Mouse (Mus musculus): ENCODE measurements around the gene Ldlr.
"Not testable (repeated sequence)": the region's sequence is repeated elsewhere in the genome, so short reads cannot be mapped to it uniquely, and the experiment has no call there.

Gene Ldlr

GRCm38 (mm10) chr9:21754516-21755321 lies 31.4 kb downstream of the Ldlr start:
- DNase-seq (ENCODE audit: extremely low read depth, insufficient read length, low spot score), result no peak

GRCm38 (mm10) chr9:21758576-21759529 lies 35.6 kb downstream of the Ldlr start:
- no peak for DNase-seq (ENCODE audit: extremely low read depth, insufficient read length, low spot score)

- no peak for DNase-seq (ENCODE audit: extremely low read depth, insufficient read length, low spot score)
Observed at GRCm38 (mm10) chr9:21759718-21760117, 36.4 kb downstream of the Ldlr start.

GRCm38 (mm10) chr9:21760155-21761088 lies 37.1 kb downstream of the Ldlr start, which contains the start of gene Spc24:
TSS of gene Spc24 (minus strand) at chr9:21760303.
- peak; percentile 89 for DNase-seq (ENCODE audit: extremely low read depth, insufficient read length, low spot score)

GRCm38 (mm10) chr9:21762135-21762534 lies 38.9 kb downstream of the Ldlr start:
- no peak for DNase-seq (ENCODE audit: extremely low read depth, insufficient read length, low spot score)

GRCm38 (mm10) chr9:21764084-21764999 lies 41.1 kb downstream of the Ldlr start:
- no peak for DNase-seq (ENCODE audit: extremely low read depth, insufficient read length, low spot score)

GRCm38 (mm10) chr9:21767896-21768295 lies 44.6 kb downstream of the Ldlr start:
- DNase-seq (ENCODE audit: extremely low read depth, insufficient read length, low spot score), result no peak

GRCm38 (mm10) chr9:21768511-21769411 lies 45.5 kb downstream of the Ldlr start:
- DNase-seq (ENCODE audit: extremely low read depth, insufficient read length, low spot score), result no peak

- DNase-seq (ENCODE audit: extremely low read depth, insufficient read length, low spot score), result no peak
Observed at GRCm38 (mm10) chr9:21769558-21770183, 46.4 kb downstream of the Ldlr start.

GRCm38 (mm10) chr9:21773396-21773795 lies 50.1 kb downstream of the Ldlr start:
- not testable (repeated sequence) for DNase-seq (ENCODE audit: extremely low read depth, insufficient read length, low spot score)

GRCm38 (mm10) chr9:21774353-21774752 lies 51.1 kb downstream of the Ldlr start:
- no peak for DNase-seq (ENCODE audit: extremely low read depth, insufficient read length, low spot score)

- no peak for DNase-seq (ENCODE audit: extremely low read depth, insufficient read length, low spot score)
Observed at GRCm38 (mm10) chr9:21777726-21778125, 54.4 kb downstream of the Ldlr start.

GRCm38 (mm10) chr9:21781657-21782468 lies 58.6 kb downstream of the Ldlr start:
- no peak for DNase-seq (ENCODE audit: extremely low read depth, insufficient read length, low spot score)

GRCm38 (mm10) chr9:21784517-21785307 lies 61.4 kb downstream of the Ldlr start:
- no peak for DNase-seq (ENCODE audit: extremely low read depth, insufficient read length, low spot score)

GRCm38 (mm10) chr9:21786309-21786708 lies 63.0 kb downstream of the Ldlr start:
- DNase-seq (ENCODE audit: extremely low read depth, insufficient read length, low spot score), result not testable (repeated sequence)

- DNase-seq (ENCODE audit: extremely low read depth, insufficient read length, low spot score), result peak; percentile 63
Observed at GRCm38 (mm10) chr9:21786906-21787305, 63.6 kb downstream of the Ldlr start.
